Mouse (Mus musculus): ENCODE results near the gene Ccr7.

GRCm38 (mm10) chr11:99131463-99131840 is 23.4 kb downstream of the Ccr7 start:
- TF ChIP-seq CTCF (IDR thresholded peaks at IDR 0.05; ENCODE audit: low read depth): no peak
- TF ChIP-seq EP300 (IDR thresholded peaks at IDR 0.05; ENCODE audit: low read depth): no peak
